Mouse (Mus musculus) liver, adult 2 months (tissue): ENCODE measurements around the gene Bglap.
"Not testable (repeated sequence)": the region's sequence is repeated elsewhere in the genome, so short reads cannot be mapped to it uniquely, and the experiment has no call there.

Source experiments
- CTCF ChIP-seq: fragments of 200-500 bp; IDR thresholded peaks from 2 replicates; pipeline ENCODE4 v1.5.1; 2011; ENCODE audit warnings: low read depth, low read length, control low read depth
- POLR2A ChIP-seq: fragments of 200-500 bp; IDR thresholded peaks from 2 replicates; pipeline ENCODE4 v1.6.1; 2011; ENCODE audit warnings: low read length, control low read depth; ENCODE audit not compliant: insufficient read depth; ENCODE audit errors: extremely low read depth

- TF ChIP-seq POLR2A, CTCF: not testable (repeated sequence)
These were observed 2.6 kb downstream of the Bglap start for GRCm38 (mm10) chr3:88381389-88382315.
